Mouse (Mus musculus) adrenal gland, adult 8-10 months (tissue): Measurements from ENCODE around the gene Mgmt. TPM values are rescaled to one million over a fixed set of nuclear protein-coding genes. Genes with fewer than 3 reads are reported as not detected.

Source experiments
- DNase-seq: peaks from one replicate; pipeline ENCODE4 v3.0.0; 2022
- total RNA-seq, 4 experiments: library from RNA; stranded (reverse); gene quantifications; 2 replicates each; pipeline ENCODE4 v1.2.4; 2022

Mgmt gene
- total RNA-seq, 4 experiments from 2014 or later = 3.7 to 5.9 (median 4.7) TPM

- no peak for DNase-seq
These were observed 110.9 kb downstream of the Mgmt start for GRCm38 (mm10) chr7:137005293-137005692.

GRCm38 (mm10) chr7:137008321-137008720, 113.9 kb downstream of the Mgmt start:
- no peak for DNase-seq

GRCm38 (mm10) chr7:137009732-137010275, 115.4 kb downstream of the Mgmt start:
- no peak for DNase-seq

GRCm38 (mm10) chr7:137010451-137010850, 116.0 kb downstream of the Mgmt start:
- DNase-seq = no peak

GRCm38 (mm10) chr7:137012687-137013086, 118.3 kb downstream of the Mgmt start:
- no peak for DNase-seq

GRCm38 (mm10) chr7:137013433-137013832, 119.0 kb downstream of the Mgmt start:
- no peak for DNase-seq

DNA sequence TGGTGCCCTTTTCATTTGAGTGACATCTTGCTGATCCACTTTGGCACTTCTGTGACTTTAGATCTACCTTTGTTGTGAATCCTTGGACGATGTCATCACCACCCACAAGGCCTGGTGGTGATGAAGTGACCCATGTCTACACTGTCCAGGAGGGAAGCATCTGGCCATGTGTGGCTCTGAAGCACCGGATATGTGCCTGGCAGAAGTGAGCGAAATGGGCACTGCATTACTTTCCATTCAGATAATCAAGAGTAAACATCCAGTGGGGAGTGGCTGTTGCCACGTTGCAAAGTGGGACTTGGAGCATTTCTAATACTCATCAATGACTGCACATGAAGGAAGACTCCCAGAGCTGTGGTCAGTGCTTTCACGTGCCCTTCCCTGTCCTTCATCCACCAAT, 124.2 kb downstream of the Mgmt start:
- no peak for DNase-seq

GRCm38 (mm10) chr7:137020195-137020594, 125.8 kb downstream of the Mgmt start:
- DNase-seq = no peak

DNA sequence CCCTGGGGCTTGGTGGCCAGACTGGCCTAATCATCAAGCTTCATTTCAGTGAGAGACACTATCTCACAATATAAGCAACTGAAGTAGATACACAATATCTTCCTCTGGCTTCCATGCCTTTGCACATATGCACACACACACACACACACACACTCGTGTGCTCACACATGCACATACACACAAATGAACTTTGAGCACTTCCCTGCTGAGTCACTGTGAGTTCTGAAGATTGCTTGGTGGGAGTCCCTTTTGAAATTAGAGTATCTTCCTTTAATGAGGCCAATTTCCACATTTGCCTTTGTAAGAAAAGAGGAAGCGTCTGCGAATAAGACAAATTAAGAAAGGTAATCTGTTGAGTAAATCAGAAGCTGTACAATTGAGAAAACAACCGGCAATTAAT, 136.4 kb downstream of the Mgmt start:
- no peak for DNase-seq

DNA sequence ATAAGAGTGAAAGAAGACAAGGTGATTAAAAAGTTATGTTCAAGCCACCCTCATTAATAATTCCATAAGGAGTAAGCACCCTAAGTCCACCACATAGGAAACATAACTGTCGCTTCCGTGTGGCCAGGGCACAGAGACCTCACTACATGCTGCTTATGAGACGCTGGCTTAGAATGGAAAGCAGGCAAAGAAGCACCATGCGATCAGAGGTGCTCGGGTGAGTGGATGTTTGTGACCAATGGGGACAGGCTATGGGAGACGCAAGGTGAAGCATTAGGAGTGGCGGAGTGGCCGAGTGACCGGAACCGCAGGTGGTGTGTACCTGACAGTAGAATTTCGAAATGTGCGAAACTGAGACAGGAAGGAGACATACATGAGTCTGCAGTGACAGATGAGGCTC, 138.8 kb downstream of the Mgmt start:
- DNase-seq = no peak

- DNase-seq = no peak
These were observed 140.6 kb downstream of the Mgmt start for GRCm38 (mm10) chr7:137034986-137035385.

DNA sequence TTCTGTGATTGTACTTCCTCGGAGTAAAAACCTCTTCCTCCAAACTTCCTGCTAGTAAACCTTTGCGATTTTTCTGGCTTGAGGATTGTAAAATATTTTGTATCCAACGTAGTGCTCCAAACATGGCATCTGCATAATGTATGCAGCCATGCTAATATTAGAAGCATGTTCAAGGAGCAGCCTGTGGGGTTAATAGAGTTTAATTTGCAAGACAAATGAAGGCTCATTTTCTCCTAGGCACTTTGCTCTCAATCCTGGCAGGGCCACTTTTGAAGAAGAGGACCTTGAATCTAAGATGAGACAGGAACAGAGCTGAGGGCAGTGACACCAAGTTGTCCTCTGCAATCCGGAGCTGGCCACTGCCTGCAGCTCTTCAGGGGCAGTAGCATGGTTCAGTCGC, 141.5 kb downstream of the Mgmt start:
- DNase-seq = no peak

DNA sequence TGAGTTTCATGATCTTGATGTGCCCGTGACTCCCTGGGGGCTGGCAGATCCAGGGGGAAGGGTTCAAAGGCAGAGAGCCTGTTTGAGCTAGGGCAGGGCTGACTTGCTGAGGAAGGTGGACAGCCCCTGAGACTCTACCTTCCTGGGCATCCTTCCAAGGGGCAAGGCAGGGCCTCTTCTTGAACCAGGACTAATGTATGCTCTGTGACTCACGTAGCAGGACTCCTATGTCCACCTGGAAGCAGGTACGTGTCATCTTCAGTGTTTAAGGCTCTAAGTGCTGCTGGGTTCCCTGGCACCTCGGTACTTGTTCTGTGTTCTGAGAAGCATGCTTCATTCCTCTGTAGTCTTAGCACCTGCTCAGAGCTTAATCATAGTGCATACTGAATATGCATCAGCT, 143.1 kb downstream of the Mgmt start:
- no peak for DNase-seq

DNA sequence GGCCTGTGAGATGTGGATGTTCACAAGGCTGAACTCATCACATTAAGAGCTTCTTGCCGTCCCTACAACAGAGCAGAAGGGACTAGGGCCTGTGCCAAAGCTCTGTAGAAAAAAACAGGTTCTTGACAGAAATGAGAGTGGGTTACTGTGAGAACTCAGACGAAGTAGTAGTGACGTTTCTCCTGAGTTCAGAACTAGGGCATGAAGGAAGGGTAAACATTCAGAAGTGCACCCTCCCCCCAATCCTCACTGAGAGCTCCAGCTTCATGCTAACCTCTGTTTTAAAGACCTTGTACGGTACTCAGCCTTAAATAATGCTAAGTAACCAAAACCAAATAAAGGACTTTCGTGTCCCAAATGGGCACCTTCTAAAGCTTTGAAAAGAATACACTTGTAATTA, 143.5 kb downstream of the Mgmt start:
- no peak for DNase-seq

- no peak for DNase-seq
These were observed 144.0 kb downstream of the Mgmt start for GRCm38 (mm10) chr7:137038311-137038945.

DNA sequence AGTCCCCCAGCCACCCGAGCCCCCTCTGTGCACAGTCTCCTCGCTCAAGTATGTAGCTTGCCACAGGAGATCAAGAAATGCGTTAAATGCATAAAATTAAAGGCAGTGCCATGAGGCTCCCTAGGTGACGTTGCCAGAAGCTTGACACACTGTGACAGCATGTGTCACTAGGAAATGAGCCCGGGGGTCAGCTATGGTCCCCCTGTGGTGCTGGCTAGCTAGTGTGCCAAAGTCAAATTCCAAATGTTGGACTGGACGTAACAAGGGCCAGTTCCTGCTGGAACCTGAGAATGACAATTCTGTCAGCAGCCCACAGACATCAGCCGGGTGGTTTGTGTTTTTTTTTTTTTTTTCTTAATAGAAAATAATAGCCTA, 144.5 kb downstream of the Mgmt start:
- DNase-seq = no peak

GRCm38 (mm10) chr7:137040646-137041045, 146.2 kb downstream of the Mgmt start:
- no peak for DNase-seq

GRCm38 (mm10) chr7:137046891-137047290, 152.5 kb downstream of the Mgmt start:
- DNase-seq = no peak

GRCm38 (mm10) chr7:137048086-137048922, 153.9 kb downstream of the Mgmt start:
- no peak for DNase-seq

DNA sequence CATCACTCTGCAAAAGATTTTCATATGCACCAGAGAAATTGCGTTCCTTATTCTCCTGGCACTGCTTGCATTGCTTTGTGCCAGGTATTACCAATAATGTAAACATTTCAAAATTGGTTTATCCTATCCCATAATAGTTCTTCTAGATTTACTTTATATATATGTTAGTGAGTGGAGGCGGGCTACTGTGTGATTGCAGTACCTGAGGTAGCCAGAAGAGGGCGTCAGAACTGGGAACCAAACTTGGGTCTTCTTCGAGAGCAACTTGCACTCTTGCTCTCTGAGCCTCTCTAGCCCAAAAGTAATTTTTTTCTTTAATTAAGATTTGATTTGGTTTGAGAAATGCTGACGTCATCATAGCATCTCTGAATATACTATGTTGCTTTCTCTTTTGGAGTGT, 159.9 kb downstream of the Mgmt start:
- DNase-seq = no peak

GRCm38 (mm10) chr7:137056126-137056525, 161.7 kb downstream of the Mgmt start:
- no peak for DNase-seq

GRCm38 (mm10) chr7:137060488-137060887, 166.1 kb downstream of the Mgmt start:
- DNase-seq = no peak

DNA sequence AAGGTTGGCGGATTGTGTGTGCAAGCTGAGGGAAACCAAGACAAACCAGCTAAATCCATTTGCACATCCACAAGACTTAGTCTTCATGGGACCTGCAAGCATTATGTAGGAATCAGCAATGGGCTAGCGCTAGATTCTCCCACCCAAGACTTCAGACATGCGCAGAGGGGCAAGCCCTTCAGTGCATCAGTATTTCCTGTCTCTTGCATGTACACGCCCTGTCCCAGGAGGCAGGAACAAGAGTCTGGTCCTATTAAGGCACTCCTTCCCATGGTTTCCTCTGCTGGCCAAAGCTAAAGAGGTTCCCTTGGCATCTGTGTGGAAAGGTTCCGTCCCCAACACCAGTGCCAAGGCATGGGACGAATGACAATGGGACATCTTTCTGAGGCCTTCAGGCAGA, 166.7 kb downstream of the Mgmt start:
- no peak for DNase-seq

DNA sequence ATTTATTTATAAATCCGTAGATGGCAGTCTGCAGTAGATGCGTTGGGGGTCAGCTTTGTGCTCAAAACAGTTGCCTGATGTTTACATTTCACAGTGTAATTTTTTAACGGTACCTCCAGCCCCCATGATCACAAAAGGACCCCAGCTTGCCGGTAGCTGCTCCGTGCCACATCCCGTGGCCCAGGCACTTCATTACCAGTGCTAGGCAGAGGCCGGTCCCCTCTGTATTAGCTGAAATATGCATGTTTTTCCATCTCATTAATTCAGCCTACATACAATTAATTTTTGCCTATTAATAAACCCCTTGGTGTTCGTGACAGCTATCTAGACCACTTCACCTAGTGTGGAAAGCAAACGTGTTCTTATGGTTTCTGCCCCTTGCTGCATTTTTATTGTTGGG, 169.8 kb downstream of the Mgmt start:
- DNase-seq = no peak
